Mouse (Mus musculus): Measurements from ENCODE around the gene Pkdcc. TPM values are rescaled to one million over a fixed set of nuclear protein-coding genes. Genes with fewer than 3 reads are reported as not detected.
A peak's percentile ranks its signal among the peaks of the same experiment; 100 is the strongest.

Pkdcc gene
- total RNA-seq (2021): 100 to 1,000 TPM in 1 of 2 experiments, 10 to 100 TPM in 1; 54.8 to 151 TPM
- long read RNA-seq, experiment 1, transcript Pkdcc-204 (7 exons, 2,446 nt): major isoform, 305 of 324 reads
- long read RNA-seq, experiment 1, partial matches to known transcripts: 6 of 324 reads
- long read RNA-seq, experiment 1, other reads (novel, unspliced or antisense): 13 of 324 reads
- long read RNA-seq, experiment 2, transcript Pkdcc-204 (7 exons, 2,446 nt): major isoform, 16 of 22 reads
- long read RNA-seq, experiment 2, partial matches to known transcripts: 3 of 22 reads
- long read RNA-seq, experiment 2, other reads (novel, unspliced or antisense): 3 of 22 reads

DNA sequence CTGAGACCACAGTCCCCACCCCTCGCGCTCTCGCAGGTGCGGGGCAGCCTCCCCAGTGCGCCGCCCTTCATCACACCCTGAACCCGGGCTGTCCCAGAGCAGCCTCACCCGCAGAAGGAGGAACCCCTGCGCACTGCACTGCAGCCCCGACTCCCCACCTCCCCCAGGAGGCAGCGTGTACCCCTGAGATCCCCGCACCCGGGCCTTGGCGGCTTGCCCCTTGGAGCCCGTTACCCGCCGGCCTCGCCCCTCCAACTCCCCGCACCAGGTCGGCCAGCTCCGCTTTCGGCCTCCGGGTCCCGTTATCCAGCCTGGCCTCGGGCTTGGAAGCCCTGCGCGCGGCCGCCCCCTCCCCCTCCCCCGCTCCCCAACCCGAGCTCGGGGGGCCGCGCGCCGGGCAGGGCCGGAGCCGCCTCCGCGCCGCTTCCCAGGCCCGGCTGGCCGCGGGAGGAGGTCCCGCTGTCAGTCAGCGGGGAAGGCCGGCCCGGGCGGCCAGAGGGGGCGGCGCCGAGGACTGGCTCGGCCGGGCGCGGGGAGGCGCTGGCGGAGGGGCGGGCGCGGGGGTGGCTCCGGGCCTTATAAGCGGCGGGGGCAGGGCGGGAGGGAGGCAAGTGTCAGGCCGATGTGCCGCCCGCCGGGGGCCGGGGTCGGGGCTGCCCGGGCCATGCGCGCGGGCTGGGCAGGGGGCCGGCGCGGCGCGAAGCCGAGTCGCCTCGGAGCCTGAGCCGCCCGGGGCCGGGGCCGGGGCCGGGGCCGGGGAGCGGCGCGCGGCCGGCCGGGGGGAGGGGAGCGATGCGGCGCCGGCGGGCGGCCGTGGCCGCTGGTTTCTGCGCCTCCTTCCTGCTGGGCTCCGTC is at the start of gene Pkdcc:
Gene Pkdcc (plus strand): TSS at position 619 of the 855 bp plus-strand sequence.
- peak; percentile 95 to 98 for DNase-seq

GRCm38 (mm10) chr17:83166195-83166594 is 48.9 kb upstream of the Pkdcc start:
- DNase-seq: peak; percentile 16 to 18

GRCm38 (mm10) chr17:83176146-83176545 is 38.9 kb upstream of the Pkdcc start:
- no peak for DNase-seq

GRCm38 (mm10) chr17:83178483-83179150 is 36.5 kb upstream of the Pkdcc start:
- peak; percentile 19 to 40 for DNase-seq

DNA sequence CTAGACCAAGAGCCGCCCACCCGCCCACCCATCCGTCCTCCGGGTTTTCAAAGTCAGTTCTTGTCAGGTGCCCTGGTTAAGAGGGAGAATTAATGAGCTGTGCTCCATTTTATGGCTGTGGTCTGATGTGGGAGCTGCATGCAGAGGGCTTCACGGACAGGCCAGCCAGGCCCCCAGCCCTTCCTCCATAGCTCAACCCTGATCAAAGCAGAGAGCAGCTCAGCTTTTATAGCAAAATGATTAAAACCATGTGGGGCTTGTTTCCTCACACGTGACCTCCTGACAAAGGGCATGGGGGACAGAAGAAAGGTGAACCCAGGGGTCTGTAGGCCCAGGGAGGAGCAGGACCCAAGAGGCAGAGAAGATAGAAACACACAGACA is 36.0 kb upstream of the Pkdcc start:
- no peak for DNase-seq

- no peak for DNase-seq
Observed at GRCm38 (mm10) chr17:83179569-83179968, 35.5 kb upstream of the Pkdcc start.

GRCm38 (mm10) chr17:83181086-83181485 is 34.0 kb upstream of the Pkdcc start:
- no peak for DNase-seq

DNA sequence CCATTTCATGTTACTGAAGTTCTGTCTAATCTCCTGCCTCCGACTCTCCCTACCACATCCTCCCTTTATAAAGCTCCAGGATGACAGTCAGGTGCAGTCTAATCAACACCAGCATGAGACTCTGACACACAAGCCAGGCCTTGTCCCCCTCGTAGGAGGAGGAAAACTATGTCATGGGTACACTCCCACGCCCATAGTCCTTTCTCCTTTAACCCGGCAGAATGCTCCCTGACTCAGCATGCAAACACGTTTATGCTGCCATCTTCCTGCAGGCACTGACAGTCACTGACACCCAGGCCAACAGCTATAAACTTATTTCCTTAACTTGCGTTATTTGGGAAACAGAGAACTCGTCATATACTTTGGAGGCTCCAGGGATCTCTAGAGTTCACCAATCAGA is 33.5 kb upstream of the Pkdcc start:
- DNase-seq: no peak

DNA sequence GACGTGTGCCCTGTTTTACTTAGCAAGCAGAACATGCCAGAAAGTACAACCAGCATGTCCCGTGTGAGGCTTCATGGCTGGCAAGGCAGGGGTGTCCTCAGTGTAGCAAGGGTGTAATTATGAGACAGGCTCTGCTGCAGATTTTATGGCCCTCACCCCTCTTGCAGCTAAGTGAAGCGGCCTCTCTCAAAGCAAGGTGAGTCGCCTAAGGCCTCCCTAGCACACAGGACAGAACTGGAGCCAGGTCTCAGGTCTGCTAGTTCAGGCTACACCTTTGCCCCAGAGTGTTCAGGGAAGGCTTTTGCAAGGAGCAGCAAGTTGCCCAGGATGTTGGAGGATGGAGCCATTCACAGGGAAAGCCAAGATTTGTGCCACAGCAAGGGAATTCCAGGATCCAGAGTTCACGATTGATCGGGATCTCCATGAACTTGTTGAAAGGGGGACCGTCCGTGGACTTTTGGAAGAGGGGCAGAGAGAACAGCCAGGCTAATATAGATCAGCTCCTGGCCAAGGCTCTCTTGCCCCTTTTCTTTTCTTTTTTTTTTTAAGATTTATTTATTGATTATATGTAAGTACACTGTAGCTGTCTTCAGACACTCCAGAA is 32.9 kb upstream of the Pkdcc start:
- DNase-seq: no peak

DNA sequence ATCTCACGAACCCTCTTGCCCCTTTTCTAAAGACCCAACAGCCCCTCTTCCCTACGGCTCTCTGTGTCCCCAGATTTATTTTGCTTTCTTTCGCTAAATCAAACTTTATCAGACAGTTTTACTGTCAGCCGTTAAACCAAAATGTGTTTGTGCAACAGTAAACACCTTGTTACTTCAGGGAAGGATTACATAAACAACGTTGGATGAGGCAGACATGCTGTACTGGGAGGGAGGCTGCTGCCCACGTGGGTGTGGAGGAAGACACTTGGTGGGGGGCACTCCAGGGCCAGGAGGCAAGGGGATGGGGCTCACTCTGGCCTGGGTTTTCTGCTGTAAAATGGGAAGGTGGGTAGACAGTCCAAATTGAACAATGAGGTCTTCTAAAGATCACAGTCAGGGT is 32.3 kb upstream of the Pkdcc start:
- no peak for DNase-seq

DNA sequence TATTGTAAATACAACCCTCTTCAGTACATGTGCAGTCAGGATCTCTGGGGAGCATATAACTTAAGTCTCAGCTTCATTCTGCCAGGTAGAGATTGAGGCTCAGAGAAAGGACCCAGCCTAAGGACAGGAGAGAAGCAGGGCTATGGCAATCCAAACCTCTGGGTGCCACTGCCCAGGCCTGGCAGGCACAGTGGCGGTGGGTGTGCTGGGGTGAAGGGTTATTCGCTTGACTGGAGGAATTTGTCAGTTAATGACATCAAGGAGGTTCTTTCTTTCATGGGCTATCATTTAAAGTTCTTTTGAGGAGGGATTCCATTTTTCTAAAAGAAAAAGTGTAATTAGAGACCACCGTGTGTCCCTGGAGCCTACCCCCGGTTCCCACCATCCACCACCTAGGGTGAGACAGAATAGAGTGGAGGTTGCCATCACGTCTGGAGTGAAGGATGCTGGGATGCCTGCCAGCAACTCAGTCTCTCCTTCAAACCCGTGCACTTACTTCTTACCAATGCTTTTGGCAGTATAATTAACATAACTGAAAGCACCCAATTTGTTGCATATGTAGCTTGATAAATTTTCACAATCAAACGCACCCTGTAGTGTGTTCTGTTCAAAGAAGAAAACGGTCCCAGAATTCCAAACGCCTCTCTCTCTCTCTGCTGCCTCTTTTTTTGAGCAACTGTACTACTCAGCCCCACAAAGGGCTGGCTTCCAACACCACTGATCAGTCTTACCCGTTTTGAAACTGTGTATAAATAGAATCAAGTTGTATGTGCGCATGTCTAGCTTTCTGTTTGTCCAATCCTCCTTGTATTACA is 27.1 kb upstream of the Pkdcc start:
- no peak for DNase-seq

- no peak for DNase-seq
Observed at GRCm38 (mm10) chr17:83190810-83191209, 24.3 kb upstream of the Pkdcc start.

DNA sequence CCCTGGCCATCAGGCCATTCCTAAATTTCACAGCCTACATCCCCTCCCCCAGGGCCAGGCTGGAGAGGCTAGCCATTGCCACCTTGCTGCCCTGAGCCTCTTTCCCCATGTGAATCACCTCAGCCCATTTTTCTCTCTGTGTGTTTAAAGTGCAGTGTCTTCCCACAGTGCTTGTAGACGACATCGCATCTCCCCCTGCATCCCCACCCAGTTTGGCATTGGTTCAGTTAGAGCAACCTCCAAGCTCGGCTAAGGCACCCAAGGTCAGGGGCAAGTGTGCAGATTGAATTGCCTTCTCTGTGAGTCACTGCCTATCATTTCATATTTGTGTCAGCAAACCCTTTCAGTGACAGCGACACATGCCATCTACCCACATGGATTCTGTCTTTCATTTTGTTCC is 20.6 kb upstream of the Pkdcc start:
- DNase-seq: peak; percentile 76 to 80

DNA sequence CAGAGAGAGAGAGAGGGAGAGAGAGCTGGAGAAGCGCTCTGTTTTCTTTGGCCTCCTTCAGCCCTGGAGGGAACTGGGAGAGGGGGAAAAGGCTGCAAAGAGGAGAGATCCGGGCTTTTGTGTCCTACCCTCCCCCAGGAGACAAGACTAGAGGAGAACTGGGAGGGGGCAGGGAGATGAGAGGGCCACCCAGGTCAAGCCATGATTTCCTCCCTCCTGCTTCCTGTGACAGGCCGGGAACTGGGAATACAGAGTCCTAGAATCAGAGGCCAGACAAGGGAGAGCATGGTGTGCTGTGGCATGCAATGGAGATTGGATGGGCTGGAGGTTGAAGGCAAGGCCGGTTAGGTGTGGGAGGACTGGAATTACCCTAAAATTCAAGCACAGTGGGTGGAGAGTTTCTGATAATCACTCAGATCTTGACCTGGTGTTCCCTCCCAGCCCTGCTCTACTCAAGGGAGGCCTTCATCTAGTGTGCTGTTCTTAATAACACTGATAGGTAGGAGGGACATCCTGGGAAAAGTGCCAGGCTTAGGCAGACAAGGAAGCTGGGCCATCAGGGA is 17.6 kb upstream of the Pkdcc start:
- peak in 1 of 2 experiments; percentile 46 for DNase-seq

DNA sequence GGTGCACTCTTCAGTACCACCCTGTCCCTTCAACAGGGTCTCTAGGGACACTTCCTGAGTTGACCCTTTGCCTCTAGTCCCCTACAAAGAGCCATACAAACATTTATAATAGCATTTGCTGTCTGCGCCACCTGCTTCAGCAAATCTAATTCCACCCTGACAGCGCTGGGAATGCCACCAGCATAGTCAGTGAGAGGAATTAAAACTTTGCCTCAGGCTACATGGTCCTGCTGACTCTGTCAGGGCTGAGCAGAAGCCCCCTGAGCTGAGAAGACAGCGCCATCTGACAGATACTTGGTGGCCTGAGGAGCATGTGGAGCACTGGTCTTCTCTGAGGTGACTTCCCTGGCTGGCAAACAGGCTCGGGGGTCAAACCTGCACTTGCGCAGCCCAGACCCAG is 14.6 kb upstream of the Pkdcc start:
- no peak for DNase-seq

- DNase-seq: no peak
Observed at GRCm38 (mm10) chr17:83201257-83201656, 13.8 kb upstream of the Pkdcc start.

DNA sequence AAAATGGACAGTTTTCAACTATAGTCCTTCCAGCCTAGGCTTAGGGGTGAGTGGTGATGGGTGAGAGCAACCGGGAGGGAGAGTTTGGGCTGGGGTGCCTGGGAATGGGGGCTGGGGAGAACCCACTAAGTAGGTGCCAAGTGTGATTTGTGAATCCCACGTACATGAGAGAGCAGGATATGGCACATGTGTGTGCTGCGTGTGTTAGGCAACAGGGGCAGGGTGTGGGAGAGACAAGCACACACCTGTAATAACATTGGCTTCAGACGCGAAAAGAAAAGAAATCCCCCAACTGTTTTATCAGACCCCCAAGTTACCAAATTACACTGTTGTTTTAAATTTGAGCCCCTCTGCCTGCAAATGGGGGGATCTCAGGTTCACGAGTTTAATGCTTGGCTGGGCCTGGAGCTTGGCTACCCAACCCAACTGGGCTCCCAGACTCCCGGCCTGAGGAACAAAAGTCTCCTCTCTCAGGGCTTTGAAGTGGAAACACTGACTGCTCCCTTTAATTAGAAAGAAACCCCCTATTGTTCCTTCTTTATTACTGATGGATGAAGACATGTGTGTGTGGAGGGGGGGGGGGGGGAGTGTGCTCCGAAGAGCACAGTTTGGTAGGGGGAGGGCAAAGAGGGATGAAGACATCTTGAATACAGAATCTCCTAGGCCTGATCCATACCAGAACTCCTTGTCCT is 11.3 kb upstream of the Pkdcc start:
- DNase-seq: no peak

GRCm38 (mm10) chr17:83207296-83207695 is 7.8 kb upstream of the Pkdcc start:
- no peak for DNase-seq

- DNase-seq: no peak
Observed at GRCm38 (mm10) chr17:83208455-83208854, 6.6 kb upstream of the Pkdcc start.

DNA sequence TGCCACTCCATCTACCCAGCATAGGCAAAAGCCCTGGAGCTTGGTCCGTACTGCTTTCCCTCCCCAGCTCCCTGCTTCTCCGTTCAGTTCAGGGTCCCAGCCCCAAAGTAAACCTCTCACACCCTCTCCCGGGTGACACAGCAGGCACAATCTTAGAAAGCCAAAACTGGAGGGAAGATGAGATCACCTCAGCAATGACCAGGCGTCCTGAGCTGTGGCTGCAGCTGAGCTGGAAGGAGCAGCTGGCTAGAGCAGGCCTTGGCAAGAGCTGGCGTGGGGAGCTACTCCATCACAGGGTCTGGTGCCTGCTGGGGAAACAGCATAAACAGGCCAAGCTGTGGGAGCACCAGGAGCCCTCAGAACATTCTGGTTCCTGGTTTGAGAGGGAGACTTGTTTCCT is 4.6 kb upstream of the Pkdcc start:
- peak in 1 of 2 experiments; percentile 34 for DNase-seq

GRCm38 (mm10) chr17:83211196-83211595 is 3.9 kb upstream of the Pkdcc start:
- no peak for DNase-seq
